Mouse (Mus musculus) forebrain, embryonic 16.5 days (tissue): ENCODE measurements around the gene Zfand4. TPM values are rescaled to one million over a fixed set of nuclear protein-coding genes. Genes with fewer than 3 reads are reported as not detected.

Source experiments
- ATAC-seq: fragments of 200-750 bp; cut with Nextera tagmentation; 2 replicates; pipeline ENCODE4 v1.8.0; 2017; ENCODE audit warnings: mild to moderate bottlenecking, moderate library complexity
- H3K27ac ChIP-seq: fragments of 300-500 bp; sonication (generic); 2 replicates; pipeline ENCODE4 v1.5.1; 2014; ENCODE audit warnings: low read length, control low read depth
- H3K27me3 ChIP-seq: fragments of 300-500 bp; sonication (generic); replicated peaks from 2 replicates; pipeline ENCODE4 v1.6.1; 2014; ENCODE audit warnings: low read length; ENCODE audit not compliant: control insufficient read depth, insufficient read depth
- H3K36me3 ChIP-seq: fragments of 300-500 bp; sonication (generic); 2 replicates; pipeline ENCODE4 v1.6.1; 2014; ENCODE audit not compliant: control insufficient read depth, insufficient read depth
- H3K4me1 ChIP-seq: fragments of 300-500 bp; sonication (generic); replicated peaks from 2 replicates; pipeline ENCODE4 v1.6.1; 2014; ENCODE audit warnings: low read length; ENCODE audit not compliant: control insufficient read depth, insufficient read depth
- H3K4me2 ChIP-seq: fragments of 300-500 bp; sonication (generic); 2 replicates; pipeline ENCODE4 v1.6.1; 2014; ENCODE audit warnings: mild to moderate bottlenecking, low read length, control low read depth
- H3K4me3 ChIP-seq: fragments of 300-500 bp; sonication (generic); replicated peaks from 2 replicates; pipeline ENCODE4 v1.5.1; 2014; ENCODE audit warnings: mild to moderate bottlenecking, low read length, control low read depth
- H3K9ac ChIP-seq: fragments of 300-500 bp; sonication (generic); replicated peaks from 2 replicates; pipeline ENCODE4 v1.6.1; 2014; ENCODE audit warnings: low read depth, low read length, control low read depth
- H3K9me3 ChIP-seq: fragments of 300-500 bp; sonication (generic); 2 replicates; pipeline ENCODE4 v1.6.1; 2016; ENCODE audit warnings: low read length; ENCODE audit not compliant: control insufficient read depth
- WGBS: fragments of 180-500 bp; shearing (Covaris S2); extraction: QIAGEN DNeasy Blood & Tissue Kit; methylation state at CpG from one replicate; pipeline ENCODE4 v1.1.7; 2014; 5-methylcytosine and 5-hydroxymethylcytosine counted together
- polyA plus RNA-seq: library from polyadenylated mRNA; unstranded; fragments of >200 nt; fragmentation: Nextera tagmentation; extraction: Ambion mirVana; gene quantifications from 2 replicates; pipeline ENCODE4 v1.2.1, GENCODE M21; 2015

Zfand4 gene
- polyA plus RNA-seq, 1 experiment from 2014 or later = 7.2 TPM

- WGBS = 90% methylated on average over 1 of the region's 1 CpGs
- no peaks in the 10 kb centered on the region for H3K4me1 ChIP-seq
- H3K9ac ChIP-seq = no peak overlapping the region
- H3K9me3 ChIP-seq = no peaks in the 10 kb centered on the region
- no peak overlapping the region for H3K4me2 ChIP-seq
- H3K4me3 ChIP-seq = no peak overlapping the region
- H3K27ac ChIP-seq = no peak overlapping the region
- no peaks in the 10 kb centered on the region for H3K36me3 ChIP-seq
- no peak for ATAC-seq
- H3K27me3 ChIP-seq = no peaks in the 10 kb centered on the region
These were observed 110.1 kb downstream of the Zfand4 start for GRCm38 (mm10) chr6:116374136-116374535.

- Histone ChIP-seq H3K36me3 (no peaks in the 10 kb centered on the region), H3K4me2 (no peak overlapping the region), H3K4me3 (no peak overlapping the region), H3K4me1 (no peaks in the 10 kb centered on the region), H3K9ac (no peak overlapping the region), H3K9me3 (no peaks in the 10 kb centered on the region), H3K27ac (no peak overlapping the region), H3K27me3 (no peaks in the 10 kb centered on the region)
- no peak for ATAC-seq
These were observed 110.6 kb downstream of the Zfand4 start for GRCm38 (mm10) chr6:116374618-116375017.

- no peak overlapping the region for H3K4me2 ChIP-seq
- no peaks in the 10 kb centered on the region for H3K27me3 ChIP-seq
- no peak overlapping the region for H3K9ac ChIP-seq
- H3K36me3 ChIP-seq = no peaks in the 10 kb centered on the region
- no peaks in the 10 kb centered on the region for H3K9me3 ChIP-seq
- ATAC-seq = no peak
- WGBS = 91% methylated on average over 7 of the region's 7 CpGs
- H3K4me3 ChIP-seq = no peak overlapping the region
- peaks cover 7% of the 10 kb centered on the region for H3K4me1 ChIP-seq
- no peak overlapping the region for H3K27ac ChIP-seq
These were observed 114.9 kb downstream of the Zfand4 start for GRCm38 (mm10) chr6:116378892-116379291.

Other genes starting within 250 kb of the Zfand4 start
- 34.2 and 38.4 TPM in 2 replicates for gene Tmcc1, start 70.7 kb upstream of the Zfand4 start, polyA plus RNA-seq
- 66.5 and 66.9 TPM in 2 replicates for gene Washc2, start 56.2 kb upstream of the Zfand4 start, polyA plus RNA-seq
- gene March8, start 73.8 kb downstream of the Zfand4 start, polyA plus RNA-seq = 52.8 and 57.0 TPM in 2 replicates
- gene Alox5, start 197.0 kb downstream of the Zfand4 start, polyA plus RNA-seq = 0.37 and 0.52 TPM in 2 replicates
- not detected in 2 replicates for gene Olfr211, start 224.9 kb downstream of the Zfand4 start, polyA plus RNA-seq
- not detected in 2 replicates for gene Olfr212, start 242.3 kb downstream of the Zfand4 start, polyA plus RNA-seq